Mouse (Mus musculus) midbrain, postnatal 0 days (tissue): Measurements from ENCODE around the gene Osbpl2. TPM values are rescaled to one million over a fixed set of nuclear protein-coding genes. Genes with fewer than 3 reads are reported as not detected.
A peak's percentile ranks its signal among the peaks of the same experiment; 100 is the strongest.

Experiments used
- ATAC-seq: fragments of 200-750 bp; cut with Nextera tagmentation; 2 replicates; pipeline ENCODE4 v1.8.0; 2017; ENCODE audit warnings: moderate number of reproducible peaks, mild to moderate bottlenecking, moderate TSS enrichment, moderate library complexity; ENCODE audit not compliant: low FRiP score
- DNase-seq: peaks from one replicate; pipeline ENCODE4 v3.0.0-alpha.2; 2015; ENCODE audit warnings: low spot score
- H3K27ac ChIP-seq: fragments of 300-500 bp; sonication (generic); 2 replicates; pipeline ENCODE4 v1.5.1; 2014; ENCODE audit warnings: low read depth, mild to moderate bottlenecking, low read length, mixed read lengths
- H3K27me3 ChIP-seq: fragments of 300-500 bp; sonication (generic); 2 replicates; pipeline ENCODE4 v1.6.1; 2014; ENCODE audit warnings: low read length, control low read depth, mixed read lengths; ENCODE audit not compliant: insufficient read depth
- H3K36me3 ChIP-seq: fragments of 300-500 bp; sonication (generic); 2 replicates; pipeline ENCODE4 v1.6.1; 2014; ENCODE audit warnings: low read length, control low read depth, mixed read lengths; ENCODE audit not compliant: insufficient read depth
- H3K4me1 ChIP-seq: fragments of 300-500 bp; sonication (generic); 2 replicates; pipeline ENCODE4 v1.6.1; 2014; ENCODE audit warnings: mild to moderate bottlenecking, control low read depth, antibody characterized with exemption, low read length, mixed read lengths; ENCODE audit not compliant: insufficient read depth
- H3K4me2 ChIP-seq: fragments of 300-500 bp; sonication (generic); 2 replicates; pipeline ENCODE4 v1.6.1; 2014; ENCODE audit warnings: low read depth, mild to moderate bottlenecking, low read length, mixed read lengths; ENCODE audit not compliant: poor library complexity, severe bottlenecking
- H3K4me3 ChIP-seq: fragments of 300-500 bp; sonication (generic); 2 replicates; pipeline ENCODE4 v1.5.1; 2014; ENCODE audit warnings: low read depth, mild to moderate bottlenecking, low read length, moderate library complexity
- H3K9ac ChIP-seq: fragments of 300-500 bp; sonication (generic); replicated peaks from 2 replicates; pipeline ENCODE4 v1.6.1; 2014; ENCODE audit warnings: mild to moderate bottlenecking, low read length, moderate library complexity, mixed read lengths; ENCODE audit not compliant: poor library complexity, severe bottlenecking
- H3K9me3 ChIP-seq: fragments of 300-500 bp; sonication (generic); 2 replicates; pipeline ENCODE4 v1.6.1; 2016; ENCODE audit warnings: low read length, control low read depth
- CTCF ChIP-seq: IDR thresholded peaks from 2 replicates; pipeline ENCODE4 v1.5.1; 2016; ENCODE audit warnings: antibody characterized with exemption, mild to moderate bottlenecking
- WGBS: fragments of 180-500 bp; shearing (Covaris S2); extraction: QIAGEN DNeasy Blood & Tissue Kit; methylation state at CpG from one replicate; pipeline ENCODE4 v1.1.7; 2014; 5-methylcytosine and 5-hydroxymethylcytosine counted together
- polyA plus RNA-seq: library from polyadenylated mRNA; unstranded; fragments of >200 nt; fragmentation: Nextera tagmentation; extraction: Ambion mirVana; gene quantifications from 2 replicates; pipeline ENCODE4 v1.2.1, GENCODE M21; 2015
- total RNA-seq: library from RNA; depleted of rRNA; stranded (reverse); fragments of >200 nt; gene quantifications from 2 replicates; pipeline ENCODE4 v1.2.3, GENCODE M21; 2014

Gene Osbpl2
- total and polyA plus RNA-seq, 2 experiments from 2014 or later: 52.6 to 64.9 TPM

- DNase-seq: peak; percentile 45
These were observed 15.7 kb upstream of the Osbpl2 start for GRCm38 (mm10) chr2:180103151-180103977.

DNA sequence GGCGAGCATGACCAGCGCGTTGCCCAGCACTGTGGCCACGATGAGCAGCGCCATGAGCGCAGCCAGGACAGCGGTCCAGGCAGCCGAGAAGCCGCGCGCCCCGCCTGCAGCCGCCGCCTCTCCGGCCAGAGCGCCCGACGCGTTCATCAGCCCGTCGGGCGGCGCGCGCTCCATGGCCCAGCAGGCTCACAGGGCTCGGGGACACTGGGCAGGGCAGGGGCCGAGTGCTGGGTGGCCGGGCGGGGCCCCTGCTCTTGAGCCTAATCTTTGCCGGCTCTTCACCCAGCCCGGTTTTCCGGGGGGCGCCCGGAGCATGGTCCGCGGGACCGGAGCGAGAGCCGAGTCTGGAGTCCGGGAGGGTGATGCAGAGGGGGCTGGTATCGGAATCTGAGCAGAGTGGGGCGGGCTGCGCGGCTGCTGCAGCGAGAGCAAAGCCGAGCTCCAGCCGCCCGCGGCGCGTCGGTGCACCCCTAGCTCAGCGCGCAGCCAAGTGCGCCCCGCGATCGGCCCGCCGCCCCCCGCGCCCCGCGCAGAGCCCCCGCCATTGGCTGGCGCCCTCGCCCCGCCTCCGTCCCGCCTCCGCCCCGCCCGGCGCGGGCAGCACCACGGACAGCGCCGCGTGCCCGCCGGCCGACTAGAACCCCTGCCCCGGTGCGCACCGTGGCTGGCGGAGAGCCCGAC, 15.0 kb upstream of the Osbpl2 start, which contains the start of gene Hrh3:
TSS of gene Hrh3 (minus strand) at position 511 of the 681 bp plus-strand sequence.
- Histone ChIP-seq H3K4me1 (no peaks in the 10 kb centered on the region), H3K9me3 (no peaks in the 10 kb centered on the region), H3K9ac (peak within 1 kb of the TSS; percentile 59), H3K27me3 (peaks cover 13% of the 10 kb centered on the region; the same call in 1 of the 2 replicates), H3K4me3 (peak within 1 kb of the TSS; percentile 58), H3K36me3 (no peaks in the 10 kb centered on the region), H3K27ac (no peak within 1 kb of the TSS), H3K4me2 (peak within 1 kb of the TSS; percentile 93)
- DNase-seq: no peak
- ATAC-seq: peak; percentile 55
- WGBS: under 1% methylated on average over 50 of the region's 87 CpGs
- TF ChIP-seq CTCF: no peak

More at GRCm38 (mm10) chr2:180103151-180103977, 15.7 kb upstream of the Osbpl2 start:
- WGBS: 1% methylated on average over 56 of the region's 57 CpGs
- Histone ChIP-seq H3K27ac (no peak overlapping the region), H3K4me1 (no peaks in the 10 kb centered on the region), H3K4me3 (peak overlapping the region; percentile 58), H3K9me3 (no peaks in the 10 kb centered on the region), H3K27me3 (peaks cover 13% of the 10 kb centered on the region; the same call in 1 of the 2 replicates), H3K36me3 (no peaks in the 10 kb centered on the region), H3K4me2 (peak overlapping the region; percentile 93), H3K9ac (peak overlapping the region; percentile 59)
- TF ChIP-seq CTCF: no peak
- peak; percentile 26; the same call in 1 of the 2 replicates for ATAC-seq

- Histone ChIP-seq H3K9me3 (no peaks in the 10 kb centered on the region), H3K4me2 (peak overlapping the region; percentile 93), H3K4me3 (peak overlapping the region; percentile 58), H3K27ac (no peak overlapping the region), H3K4me1 (no peaks in the 10 kb centered on the region), H3K36me3 (no peaks in the 10 kb centered on the region), H3K27me3 (peaks cover 13% of the 10 kb centered on the region; the same call in 1 of the 2 replicates), H3K9ac (peak overlapping the region; percentile 59)
- ATAC-seq (no peak), DNase-seq (no peak)
- no peak for TF ChIP-seq CTCF
- 7% methylated on average over 24 of the region's 24 CpGs for WGBS
These were observed 14.3 kb upstream of the Osbpl2 start for GRCm38 (mm10) chr2:180104659-180105377.

DNA sequence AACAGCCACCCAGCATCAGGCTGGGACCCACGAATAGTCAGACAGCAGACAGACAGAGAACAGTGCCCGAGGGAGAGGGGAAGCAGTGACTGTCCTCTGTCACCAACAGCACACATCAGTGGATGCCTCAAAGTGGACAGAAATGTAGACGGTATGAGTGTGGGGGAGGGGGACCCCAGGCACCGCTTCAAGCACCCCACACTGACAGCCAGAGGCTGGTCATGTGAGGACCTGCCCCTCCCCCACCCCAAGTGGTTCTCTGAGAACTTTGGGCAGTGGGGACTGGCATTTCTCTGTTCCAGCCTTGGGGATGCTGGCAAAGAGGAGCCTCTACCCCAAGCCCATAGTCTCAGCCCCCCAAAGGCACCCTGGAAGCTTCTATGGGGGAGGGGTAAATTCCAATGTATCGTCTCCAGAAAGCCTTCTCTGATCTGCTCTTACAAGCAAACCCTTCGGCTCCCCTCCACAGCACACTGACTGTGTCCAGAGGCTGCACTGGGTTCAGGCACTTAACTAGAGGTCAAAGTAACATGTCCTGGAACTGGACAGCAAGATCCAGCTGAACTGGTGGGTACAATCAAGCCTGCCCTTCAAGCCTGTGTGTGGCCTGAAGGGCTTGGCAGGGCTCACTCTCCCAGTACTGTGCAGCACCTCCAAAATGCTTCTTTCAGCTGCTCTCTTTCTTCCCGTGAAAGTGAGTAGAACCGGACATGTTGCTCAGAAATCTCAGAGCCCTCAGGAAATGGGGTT, 13.5 kb upstream of the Osbpl2 start:
- no peak for TF ChIP-seq CTCF
- no peak for ATAC-seq
- Histone ChIP-seq H3K9me3 (no peaks in the 10 kb centered on the region), H3K27me3 (peaks cover 12% of the 10 kb centered on the region; the same call in 1 of the 2 replicates), H3K4me1 (no peaks in the 10 kb centered on the region), H3K4me2 (no peak overlapping the region), H3K36me3 (no peaks in the 10 kb centered on the region), H3K4me3 (no peak overlapping the region), H3K27ac (no peak overlapping the region), H3K9ac (no peak overlapping the region)
- WGBS: 26% methylated on average over 8 of the region's 8 CpGs
- no peak for DNase-seq

- Histone ChIP-seq H3K9me3 (no peaks in the 10 kb centered on the region), H3K36me3 (no peaks in the 10 kb centered on the region), H3K4me3 (no peak overlapping the region), H3K27me3 (peaks cover 4% of the 10 kb centered on the region; the same call in 1 of the 2 replicates), H3K27ac (no peak overlapping the region), H3K4me1 (no peaks in the 10 kb centered on the region), H3K4me2 (no peak overlapping the region), H3K9ac (no peak overlapping the region)
- peak; percentile 32 for TF ChIP-seq CTCF
- no peak for ATAC-seq
- 66% methylated on average over 4 of the region's 4 CpGs for WGBS
- DNase-seq: no peak
These were observed 12.0 kb upstream of the Osbpl2 start for GRCm38 (mm10) chr2:180107081-180107480.
